Mouse (Mus musculus) limb, embryonic 15.5 days (tissue): ENCODE results near the gene Scrn3. TPM values are rescaled to one million over a fixed set of nuclear protein-coding genes. Genes with fewer than 3 reads are reported as not detected.

Source experiments
- ATAC-seq: fragments of 200-750 bp; cut with Nextera tagmentation; 2 replicates; pipeline ENCODE4 v1.8.0; 2017; ENCODE audit warnings: low read depth, moderate TSS enrichment; ENCODE audit not compliant: insufficient number of reproducible peaks, low FRiP score, low TSS enrichment
- H3K27ac ChIP-seq: fragments of 300-500 bp; sonication (generic); 2 replicates; pipeline ENCODE4 v1.5.1; 2015; ENCODE audit warnings: moderate library complexity, mild to moderate bottlenecking, inconsistent platforms
- H3K27me3 ChIP-seq: fragments of 300-500 bp; sonication (generic); 2 replicates; pipeline ENCODE4 v1.6.1; 2015; ENCODE audit warnings: inconsistent platforms
- H3K36me3 ChIP-seq: fragments of 300-500 bp; sonication (generic); 2 replicates; pipeline ENCODE4 v1.6.1; 2015; ENCODE audit warnings: inconsistent platforms
- H3K4me1 ChIP-seq: fragments of 300-500 bp; sonication (generic); 2 replicates; pipeline ENCODE4 v1.6.1; 2015; ENCODE audit warnings: inconsistent platforms
- H3K4me2 ChIP-seq: fragments of 300-500 bp; sonication (generic); 2 replicates; pipeline ENCODE4 v1.6.1; 2015; ENCODE audit warnings: mild to moderate bottlenecking, inconsistent platforms
- H3K4me3 ChIP-seq: fragments of 300-500 bp; sonication (generic); 2 replicates; pipeline ENCODE4 v1.5.1; 2015; ENCODE audit warnings: mild to moderate bottlenecking, inconsistent platforms
- H3K9ac ChIP-seq: fragments of 300-500 bp; sonication (generic); 2 replicates; pipeline ENCODE4 v1.6.1; 2015; ENCODE audit warnings: inconsistent platforms
- H3K9me3 ChIP-seq: fragments of 300-500 bp; sonication (generic); 2 replicates; pipeline ENCODE4 v1.6.1; 2016; ENCODE audit warnings: inconsistent platforms
- WGBS: fragments of 180-500 bp; shearing (Covaris S2); methylation state at CpG from one replicate; pipeline ENCODE4 v1.1.7; 2015; 5-methylcytosine and 5-hydroxymethylcytosine counted together
- polyA plus RNA-seq: library from polyadenylated mRNA; unstranded; fragments of >200 nt; fragmentation: Nextera tagmentation; extraction: Ambion mirVana; gene quantifications from 2 replicates; pipeline ENCODE4 v1.2.1, GENCODE M21; 2015

Scrn3 gene
- polyA plus RNA-seq: 13.9 and 14.2 TPM in 2 replicates

GRCm38 (mm10) chr2:73312152-73313116 lies at the start of gene Scrn3, which contains the start of gene Cir1:
Gene Scrn3 (plus strand): TSS chr2:73312601.
Gene Cir1 (minus strand): TSS chr2:73312701.
- Histone ChIP-seq H3K9me3 (no peaks in the 10 kb centered on the region), H3K27ac (peak within 1 kb of the TSS; percentile 89), H3K4me1 (peaks cover 13% of the 10 kb centered on the region; the same call in 1 of the 2 replicates), H3K9ac (peak within 1 kb of the TSS; percentile 68), H3K27me3 (no peaks in the 10 kb centered on the region), H3K4me3 (peak within 1 kb of the TSS; percentile 81), H3K36me3 (peaks cover 27% of the 10 kb centered on the region), H3K4me2 (peak within 1 kb of the TSS; percentile 75)
- ATAC-seq: peak; percentile 92
- under 1% methylated on average over 64 of the region's 64 CpGs for WGBS

DNA sequence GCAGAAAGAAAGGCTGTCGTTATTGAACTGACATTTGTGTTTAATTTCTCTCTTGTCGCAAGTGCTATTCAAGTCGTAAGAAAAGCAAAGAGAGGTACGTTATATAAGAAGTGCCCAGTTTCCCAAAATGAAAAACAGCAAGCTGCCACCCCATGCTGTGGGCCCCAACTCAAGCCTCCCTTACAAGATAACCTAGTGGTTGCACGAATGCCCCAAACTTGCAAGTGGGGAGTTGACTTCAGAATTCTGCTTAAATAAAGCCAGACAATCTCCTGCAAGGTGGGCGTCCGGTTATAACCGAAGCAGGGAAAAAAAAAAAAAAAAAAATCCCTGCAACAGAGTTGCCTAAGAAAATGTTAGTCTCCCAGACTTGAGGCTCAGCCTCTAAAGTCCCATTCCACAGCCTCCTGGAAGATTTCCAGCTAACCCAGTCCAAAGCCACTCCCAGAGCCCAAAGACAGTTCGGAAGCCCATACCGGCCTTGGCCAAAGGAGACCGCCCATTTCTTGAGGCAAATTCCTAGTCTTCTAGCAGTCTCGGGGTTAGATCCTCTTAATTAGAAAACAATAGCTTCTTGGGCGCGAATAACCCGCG lies 49.1 kb upstream of the Scrn3 start:
- Histone ChIP-seq H3K9me3 (no peaks in the 10 kb centered on the region), H3K27me3 (peaks cover 48% of the 10 kb centered on the region), H3K9ac (0 out of 2 replicates have a peak overlapping the region, but pooled peaks have one; percentile 18), H3K4me1 (peaks cover 25% of the 10 kb centered on the region), H3K4me2 (peak overlapping the region; percentile 90), H3K27ac (no peak overlapping the region), H3K4me3 (peak overlapping the region; percentile 53), H3K36me3 (no peaks in the 10 kb centered on the region)
- ATAC-seq: no peak
- 8% methylated on average over 16 of the region's 16 CpGs for WGBS

GRCm38 (mm10) chr2:73263794-73264610 lies 48.4 kb upstream of the Scrn3 start:
- no peak overlapping the region for H3K27ac ChIP-seq
- H3K36me3 ChIP-seq: no peaks in the 10 kb centered on the region
- H3K9me3 ChIP-seq: no peaks in the 10 kb centered on the region
- H3K9ac ChIP-seq: 0 out of 2 replicates have a peak overlapping the region, but pooled peaks have one; percentile 18
- no peak for ATAC-seq
- peak overlapping the region; percentile 53 for H3K4me3 ChIP-seq
- WGBS: under 1% methylated on average over 38 of the region's 38 CpGs
- H3K4me1 ChIP-seq: peaks cover 26% of the 10 kb centered on the region
- peak overlapping the region; percentile 90 for H3K4me2 ChIP-seq
- H3K27me3 ChIP-seq: peaks cover 54% of the 10 kb centered on the region

DNA sequence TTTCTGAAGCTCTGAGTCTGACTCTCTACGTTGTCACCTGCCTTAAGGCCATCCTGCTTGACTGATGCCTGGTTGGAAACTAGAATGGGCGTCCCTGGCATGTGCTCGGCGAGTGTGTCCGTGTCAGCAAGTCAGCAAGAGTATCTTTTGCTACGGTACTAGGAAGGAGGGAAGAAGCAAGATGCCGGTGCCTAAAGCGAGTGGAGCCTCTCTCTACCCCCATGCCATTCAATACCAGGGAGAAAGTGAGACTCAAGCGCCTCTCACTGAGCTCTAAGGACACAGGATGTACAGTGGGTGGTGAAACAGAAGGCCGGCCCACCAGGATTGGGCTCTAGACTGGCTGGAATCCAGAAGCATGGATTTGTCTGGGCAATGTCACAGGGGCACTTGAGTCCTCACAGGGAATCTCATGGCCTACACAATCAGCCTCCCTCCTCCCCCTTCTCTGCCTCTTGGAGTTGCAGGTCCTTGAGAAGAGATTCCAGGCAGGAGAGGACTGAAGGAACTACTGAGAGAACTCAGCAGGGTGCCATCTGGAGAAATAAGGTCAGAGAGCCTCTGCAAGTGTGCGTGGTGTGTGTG lies 47.7 kb upstream of the Scrn3 start:
- no peaks in the 10 kb centered on the region for H3K36me3 ChIP-seq
- H3K9ac ChIP-seq: 0 out of 2 replicates have a peak overlapping the region, but pooled peaks have one; percentile 4
- no peak for ATAC-seq
- peaks cover 27% of the 10 kb centered on the region for H3K4me1 ChIP-seq
- 20% methylated on average over 11 of the region's 11 CpGs for WGBS
- H3K27ac ChIP-seq: no peak overlapping the region
- peaks cover 59% of the 10 kb centered on the region for H3K27me3 ChIP-seq
- H3K4me2 ChIP-seq: peak overlapping the region; percentile 90
- H3K4me3 ChIP-seq: peak overlapping the region; percentile 53
- no peaks in the 10 kb centered on the region for H3K9me3 ChIP-seq

- H3K9me3 ChIP-seq: no peaks in the 10 kb centered on the region
- no peak overlapping the region for H3K4me2 ChIP-seq
- H3K27me3 ChIP-seq: peaks cover 72% of the 10 kb centered on the region
- H3K9ac ChIP-seq: no peak overlapping the region
- H3K4me3 ChIP-seq: no peak overlapping the region
- H3K36me3 ChIP-seq: no peaks in the 10 kb centered on the region
- 14% methylated on average over 5 of the region's 5 CpGs for WGBS
- H3K4me1 ChIP-seq: peaks cover 35% of the 10 kb centered on the region
- ATAC-seq: no peak
- H3K27ac ChIP-seq: no peak overlapping the region
Measured at GRCm38 (mm10) chr2:73266011-73266410, 46.4 kb upstream of the Scrn3 start.

DNA sequence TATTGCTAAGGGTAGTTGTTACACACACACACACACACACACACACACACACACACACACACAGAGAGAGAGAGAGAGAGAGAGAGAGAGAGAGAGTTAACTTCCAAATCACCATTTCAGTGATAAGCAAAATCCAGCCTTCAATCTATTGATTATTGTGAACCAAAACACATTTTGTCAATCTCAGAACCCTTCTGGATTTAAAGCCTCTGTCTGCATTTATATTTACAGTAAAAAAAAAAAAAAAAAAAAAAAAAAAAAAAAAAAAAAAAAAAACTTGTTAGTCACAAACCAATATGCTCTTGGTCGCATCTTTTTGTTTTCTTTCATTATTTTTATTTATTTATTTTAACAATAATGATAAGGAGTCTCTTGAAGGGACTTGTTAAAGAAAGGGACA lies 45.8 kb upstream of the Scrn3 start:
- no peaks in the 10 kb centered on the region for H3K36me3 ChIP-seq
- ATAC-seq: no peak
- no peak overlapping the region for H3K9ac ChIP-seq
- H3K4me2 ChIP-seq: no peak overlapping the region
- H3K27me3 ChIP-seq: peaks cover 78% of the 10 kb centered on the region
- WGBS: 34% methylated on average over 1 of the region's 1 CpGs
- peaks cover 41% of the 10 kb centered on the region for H3K4me1 ChIP-seq
- no peak overlapping the region for H3K4me3 ChIP-seq
- no peaks in the 10 kb centered on the region for H3K9me3 ChIP-seq
- H3K27ac ChIP-seq: no peak overlapping the region

DNA sequence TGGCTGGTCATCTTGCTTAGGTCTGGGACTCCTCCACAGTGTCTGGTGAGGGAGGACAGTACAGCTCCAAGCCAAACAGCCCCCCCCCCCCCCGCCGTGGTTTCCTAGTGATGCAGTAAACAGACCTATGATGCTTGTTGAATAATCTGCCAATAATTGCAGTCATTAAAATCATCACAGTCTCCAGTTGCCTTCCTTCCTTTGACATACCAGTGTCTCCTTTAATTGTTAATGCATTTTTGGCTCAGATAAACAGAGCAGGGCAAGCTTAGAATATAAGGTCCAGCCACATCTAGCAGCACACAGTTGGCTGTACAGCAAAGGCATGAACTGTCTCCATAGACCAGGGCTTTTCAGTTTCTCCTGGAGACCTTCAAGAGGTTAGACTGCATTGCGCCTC lies 45.2 kb upstream of the Scrn3 start:
- no peak overlapping the region for H3K9ac ChIP-seq
- WGBS: 16% methylated on average over 3 of the region's 3 CpGs
- peaks cover 47% of the 10 kb centered on the region for H3K4me1 ChIP-seq
- no peaks in the 10 kb centered on the region for H3K36me3 ChIP-seq
- peaks cover 83% of the 10 kb centered on the region for H3K27me3 ChIP-seq
- no peaks in the 10 kb centered on the region for H3K9me3 ChIP-seq
- no peak overlapping the region for H3K27ac ChIP-seq
- H3K4me2 ChIP-seq: no peak overlapping the region
- no peak overlapping the region for H3K4me3 ChIP-seq
- ATAC-seq: no peak

- no peaks in the 10 kb centered on the region for H3K36me3 ChIP-seq
- H3K4me1 ChIP-seq: peaks cover 51% of the 10 kb centered on the region
Measured at GRCm38 (mm10) chr2:73267818-73268217, 44.6 kb upstream of the Scrn3 start.

GRCm38 (mm10) chr2:73268281-73268680 lies 44.1 kb upstream of the Scrn3 start:
- Histone ChIP-seq H3K9me3 (no peaks in the 10 kb centered on the region), H3K4me2 (no peak overlapping the region), H3K36me3 (no peaks in the 10 kb centered on the region), H3K27ac (no peak overlapping the region), H3K27me3 (peaks cover 86% of the 10 kb centered on the region), H3K9ac (no peak overlapping the region), H3K4me3 (no peak overlapping the region), H3K4me1 (peaks cover 51% of the 10 kb centered on the region)
- ATAC-seq: no peak
- WGBS: 7% methylated on average over 12 of the region's 12 CpGs

More at GRCm38 (mm10) chr2:73267818-73268217, 44.6 kb upstream of the Scrn3 start:
- Histone ChIP-seq H3K4me2 (no peak overlapping the region), H3K4me3 (no peak overlapping the region), H3K9me3 (no peaks in the 10 kb centered on the region), H3K27ac (no peak overlapping the region), H3K27me3 (peaks cover 83% of the 10 kb centered on the region), H3K9ac (no peak overlapping the region)
- no peak for ATAC-seq
- WGBS: 9% methylated on average over 4 of the region's 4 CpGs

DNA sequence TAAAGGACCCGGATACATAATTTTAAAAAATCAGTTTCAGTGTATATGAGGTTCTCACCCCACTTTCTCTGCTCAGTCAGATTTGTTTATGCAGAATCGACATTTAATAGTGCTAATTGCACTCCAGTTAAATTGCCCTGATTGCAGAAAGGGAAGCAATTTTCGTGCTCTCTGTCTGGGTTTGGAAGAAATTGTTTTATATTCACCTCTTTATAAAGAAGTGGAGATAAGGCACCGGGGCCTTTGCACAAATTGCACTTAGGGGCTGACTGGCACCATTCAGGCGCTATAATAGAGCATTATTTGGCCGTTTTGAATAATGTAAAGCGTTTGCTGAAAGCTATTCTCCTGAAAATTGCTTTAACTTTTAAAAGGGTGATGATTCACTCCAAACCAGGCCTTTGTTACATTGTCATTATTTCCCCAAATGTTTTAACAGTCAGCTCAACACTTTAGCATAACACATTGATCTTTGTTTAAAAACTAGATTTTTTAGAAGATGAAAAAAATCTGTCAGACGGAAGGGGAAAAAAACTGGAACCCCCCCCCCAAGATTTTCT lies 43.5 kb upstream of the Scrn3 start:
- 15% methylated on average over 8 of the region's 8 CpGs for whole genome bisulfite sequencing
- H3K4me1 ChIP-seq: peaks cover 51% of the 10 kb centered on the region
- no peak for ATAC-seq

GRCm38 (mm10) chr2:73269666-73270065 lies 42.7 kb upstream of the Scrn3 start:
- H3K27me3 ChIP-seq: peaks cover 89% of the 10 kb centered on the region
- H3K9ac ChIP-seq: no peak overlapping the region
- peaks cover 51% of the 10 kb centered on the region for H3K4me1 ChIP-seq
- no peaks in the 10 kb centered on the region for H3K9me3 ChIP-seq
- ATAC-seq: no peak
- no peak overlapping the region for H3K4me2 ChIP-seq
- no peak overlapping the region for H3K27ac ChIP-seq
- WGBS: 1% methylated on average over 16 of the region's 17 CpGs
- H3K36me3 ChIP-seq: no peaks in the 10 kb centered on the region
- no peak overlapping the region; the same call in 1 of the 2 replicates for H3K4me3 ChIP-seq

More for the DNA sequence above, 43.5 kb upstream of the Scrn3 start:
- no peaks in the 10 kb centered on the region for H3K9me3 ChIP-seq
- no peaks in the 10 kb centered on the region for H3K36me3 ChIP-seq
- H3K4me3 ChIP-seq: no peak overlapping the region
- H3K4me2 ChIP-seq: no peak overlapping the region
- no peak overlapping the region for H3K27ac ChIP-seq
- H3K9ac ChIP-seq: no peak overlapping the region
- H3K27me3 ChIP-seq: peaks cover 89% of the 10 kb centered on the region
